Mouse (Mus musculus) intestine, embryonic 14.5 days (tissue): Measurements from ENCODE around the gene Gm525. TPM values are rescaled to one million over a fixed set of nuclear protein-coding genes. Genes with fewer than 3 reads are reported as not detected.

Experiments used
- ATAC-seq: fragments of 200-750 bp; cut with Nextera tagmentation; replicated peaks from 2 replicates; pipeline ENCODE4 v1.8.0; 2017; ENCODE audit warnings: low read depth, moderate number of reproducible peaks, moderate TSS enrichment, moderate library complexity; ENCODE audit not compliant: low FRiP score, low TSS enrichment
- DNase-seq: peaks from one replicate; pipeline ENCODE4 v3.0.0-alpha.2; 2018; ENCODE audit warnings: low spot score
- H3K27ac ChIP-seq: fragments of 300-500 bp; sonication (generic); 2 replicates; pipeline ENCODE4 v1.5.1; 2014; ENCODE audit warnings: low read depth, mild to moderate bottlenecking, control low read depth
- H3K27me3 ChIP-seq: fragments of 300-500 bp; sonication (generic); replicated peaks from 2 replicates; pipeline ENCODE4 v1.6.1; 2014; ENCODE audit warnings: low read length, control low read depth; ENCODE audit not compliant: control insufficient read depth, insufficient read depth
- H3K36me3 ChIP-seq: fragments of 300-500 bp; sonication (generic); 2 replicates; pipeline ENCODE4 v1.6.1; 2014; ENCODE audit warnings: low read length, control low read depth; ENCODE audit not compliant: control insufficient read depth, insufficient read depth
- H3K4me1 ChIP-seq: fragments of 300-500 bp; sonication (generic); replicated peaks from 2 replicates; pipeline ENCODE4 v1.6.1; 2014; ENCODE audit warnings: low read length, control low read depth, mixed read lengths; ENCODE audit not compliant: control insufficient read depth, insufficient read depth
- H3K4me2 ChIP-seq: fragments of 300-500 bp; sonication (generic); 2 replicates; pipeline ENCODE4 v1.6.1; 2014; ENCODE audit warnings: low read length
- H3K4me3 ChIP-seq: fragments of 300-500 bp; sonication (generic); 2 replicates; pipeline ENCODE4 v1.5.1; 2014; ENCODE audit warnings: low read depth, low read length, control low read depth, mixed read lengths
- H3K9ac ChIP-seq: fragments of 300-500 bp; sonication (generic); 2 replicates; pipeline ENCODE4 v1.6.1; 2014; ENCODE audit warnings: mild to moderate bottlenecking, low read length
- H3K9me3 ChIP-seq: fragments of 300-500 bp; sonication (generic); 2 replicates; pipeline ENCODE4 v1.6.1; 2016; ENCODE audit warnings: low read length, control low read depth; ENCODE audit not compliant: control insufficient read depth
- WGBS: fragments of 180-500 bp; shearing (Covaris S2); extraction: QIAGEN DNeasy Blood & Tissue Kit; methylation state at CpG from one replicate; pipeline ENCODE4 v1.1.7; 2014; 5-methylcytosine and 5-hydroxymethylcytosine counted together
- polyA plus RNA-seq: library from polyadenylated mRNA; unstranded; fragments of >200 nt; fragmentation: Nextera tagmentation; extraction: Ambion mirVana; gene quantifications from 2 replicates; pipeline ENCODE4 v1.2.1, GENCODE M21; 2014

Gm525 gene
- polyA plus RNA-seq, 1 experiment from 2014 or later = 1.1 TPM

- no peaks in the 10 kb centered on the region for H3K36me3 ChIP-seq
- ATAC-seq = peak; percentile 64
Observed at GRCm38 (mm10) chr11:89107180-89107807, 33.7 kb downstream of the Gm525 start.

GRCm38 (mm10) chr11:89124411-89124810 is 50.8 kb downstream of the Gm525 start:
- 11% methylated on average over 13 of the region's 13 CpGs for WGBS
- Histone ChIP-seq H3K4me3 (no peak overlapping the region), H3K9ac (peak overlapping the region; percentile 35; the same call in 1 of the 2 replicates), H3K4me1 (peaks cover 10% of the 10 kb centered on the region; the same call in 1 of the 2 replicates), H3K27ac (peak overlapping the region; percentile 16; the same call in 1 of the 2 replicates), H3K4me2 (peak overlapping the region; percentile 12; the same call in 1 of the 2 replicates), H3K36me3 (no peaks in the 10 kb centered on the region), H3K27me3 (no peaks in the 10 kb centered on the region), H3K9me3 (no peaks in the 10 kb centered on the region)
- DNase-seq (peak; percentile 68), ATAC-seq (peak; percentile 58)

More at GRCm38 (mm10) chr11:89107180-89107807, 33.7 kb downstream of the Gm525 start:
- Histone ChIP-seq H3K9me3 (no peaks in the 10 kb centered on the region), H3K4me2 (peak overlapping the region; percentile 11; the same call in 1 of the 2 replicates), H3K4me1 (0 out of 2 replicates have a peak, but pooled peaks cover 3% of the 10 kb centered on the region), H3K27me3 (no peaks in the 10 kb centered on the region), H3K27ac (no peak overlapping the region), H3K9ac (no peak overlapping the region), H3K4me3 (no peak overlapping the region)
- DNase-seq = no peak
- 25% methylated on average over 12 of the region's 12 CpGs for WGBS

- no peak overlapping the region for H3K27ac ChIP-seq
- no peak overlapping the region for H3K9ac ChIP-seq
- no peak overlapping the region for H3K4me3 ChIP-seq
- DNase-seq (no peak), ATAC-seq (no peak)
- no peaks in the 10 kb centered on the region for H3K36me3 ChIP-seq
- H3K4me2 ChIP-seq = no peak overlapping the region
- no peaks in the 10 kb centered on the region for H3K27me3 ChIP-seq
- no peaks in the 10 kb centered on the region; the same call in 1 of the 2 replicates for H3K4me1 ChIP-seq
- 64% methylated on average over 4 of the region's 4 CpGs for WGBS
- H3K9me3 ChIP-seq = no peaks in the 10 kb centered on the region
Observed at GRCm38 (mm10) chr11:89130856-89131255, 57.2 kb downstream of the Gm525 start.

GRCm38 (mm10) chr11:89132406-89132805 is 58.8 kb downstream of the Gm525 start:
- Histone ChIP-seq H3K27me3 (no peaks in the 10 kb centered on the region), H3K4me1 (no peaks in the 10 kb centered on the region; the same call in 1 of the 2 replicates), H3K4me2 (no peak overlapping the region), H3K9me3 (no peaks in the 10 kb centered on the region), H3K36me3 (no peaks in the 10 kb centered on the region), H3K4me3 (no peak overlapping the region), H3K27ac (no peak overlapping the region), H3K9ac (no peak overlapping the region)
- DNase-seq (no peak), ATAC-seq (no peak)
- WGBS = 67% methylated on average over 7 of the region's 7 CpGs

GRCm38 (mm10) chr11:89134211-89134610 is 60.6 kb downstream of the Gm525 start:
- Histone ChIP-seq H3K9me3 (no peaks in the 10 kb centered on the region), H3K4me3 (no peak overlapping the region), H3K27me3 (no peaks in the 10 kb centered on the region), H3K27ac (no peak overlapping the region), H3K36me3 (no peaks in the 10 kb centered on the region), H3K4me2 (no peak overlapping the region), H3K9ac (no peak overlapping the region), H3K4me1 (no peaks in the 10 kb centered on the region; the same call in 1 of the 2 replicates)
- WGBS = 49% methylated on average over 2 of the region's 2 CpGs
- DNase-seq (no peak), ATAC-seq (no peak)

GRCm38 (mm10) chr11:89137915-89138314 is 64.3 kb downstream of the Gm525 start:
- H3K9ac ChIP-seq = no peak overlapping the region
- DNase-seq = no peak
- ATAC-seq = no peak
- H3K27me3 ChIP-seq = no peaks in the 10 kb centered on the region
- no peaks in the 10 kb centered on the region for H3K9me3 ChIP-seq
- H3K36me3 ChIP-seq = no peaks in the 10 kb centered on the region
- H3K27ac ChIP-seq = no peak overlapping the region
- peaks cover 2% of the 10 kb centered on the region; the same call in 1 of the 2 replicates for H3K4me1 ChIP-seq
- no peak overlapping the region for H3K4me2 ChIP-seq
- no peak overlapping the region for H3K4me3 ChIP-seq
- 96% methylated on average over 2 of the region's 2 CpGs for WGBS

Other genes with a start within 250 kb of the Gm525 start
- 26.7 and 28.2 TPM in 2 replicates for gene Akap1, start 209.3 kb upstream of the Gm525 start, polyA plus RNA-seq
- 94.7 and 97.4 TPM in 2 replicates for gene Scpep1, start 118.4 kb upstream of the Gm525 start, polyA plus RNA-seq
- not detected in 2 replicates for gene Elobl, start 106.9 kb upstream of the Gm525 start, polyA plus RNA-seq
- 10.4 and 11.0 TPM in 2 replicates for gene Coil, start 103.6 kb upstream of the Gm525 start, polyA plus RNA-seq
- gene Trim25, start 74.5 kb upstream of the Gm525 start, polyA plus RNA-seq = 21.0 and 23.2 TPM in 2 replicates
- 4.3 and 5.1 TPM in 2 replicates for gene Dgke, start 7.0 kb upstream of the Gm525 start, polyA plus RNA-seq
- 3.6 and 4.1 TPM in 2 replicates for gene Nog, start 228.5 kb downstream of the Gm525 start, polyA plus RNA-seq